Mouse (Mus musculus): ENCODE data around the gene Sertad4. TPM values are rescaled to one million over a fixed set of nuclear protein-coding genes. Genes with fewer than 3 reads are reported as not detected.

Gene Sertad4
- polyA plus RNA-seq, 1 experiment from 2014 or later, result 23.9 TPM

- 0 out of 2 replicates have a peak, but pooled peaks have one; percentile 6 for ATAC-seq (ENCODE audit: low FRiP score, low TSS enrichment)
- WGBS, result 62% methylated on average over 9 of the region's 9 CpGs
- no peak overlapping the region for H3K27ac ChIP-seq (ENCODE audit: low read depth, low read length)
- H3K9me3 ChIP-seq (ENCODE audit: control insufficient read depth, low read length), result no peaks in the 10 kb centered on the region
- H3K9ac ChIP-seq (ENCODE audit: low read depth, low read length), result no peak overlapping the region
- no peak overlapping the region for H3K4me3 ChIP-seq (ENCODE audit: low read length)
- no peak overlapping the region for H3K4me2 ChIP-seq (replicated peaks; ENCODE audit: low read depth, low read length)
- H3K36me3 ChIP-seq (ENCODE audit: control insufficient read depth, insufficient read depth, low read length), result no peaks in the 10 kb centered on the region
- peaks cover 38% of the 10 kb centered on the region for H3K4me1 ChIP-seq (ENCODE audit: control insufficient read depth, insufficient read depth, low read length)
- H3K27me3 ChIP-seq (ENCODE audit: control insufficient read depth, insufficient read depth, low read length), result no peaks in the 10 kb centered on the region
Observed at GRCm38 (mm10) chr1:192794957-192795745, 60.4 kb downstream of the Sertad4 start.

Other genes starting within 250 kb of the Sertad4 start
- gene Hhat, start 84.5 kb downstream of the Sertad4 start, polyA plus RNA-seq (2014; fragmentation: Nextera tagmentation; extraction: Ambion mirVana), result 11.4 and 16.5 TPM in 2 replicates
- 2.6 and 3.2 TPM in 2 replicates for gene Syt14, start 180.0 kb upstream of the Sertad4 start, polyA plus RNA-seq (2014; fragmentation: Nextera tagmentation; extraction: Ambion mirVana)

All from kidney, embryonic 14.5 days (tissue).